Mouse (Mus musculus) spleen, adult 2 months (tissue): ENCODE data around the gene Cdh5.

Experiments used
- CTCF ChIP-seq: fragments of 200-500 bp; IDR thresholded peaks from 2 replicates; pipeline ENCODE4 v1.5.1; 2011; ENCODE audit warnings: mild to moderate bottlenecking, inconsistent platforms; ENCODE audit not compliant: insufficient read depth, insufficient read length, insufficient replicate concordance; ENCODE audit errors: extremely low read depth
- POLR2A ChIP-seq: fragments of 200-500 bp; IDR thresholded peaks from 2 replicates; pipeline ENCODE4 v1.6.1; 2011; ENCODE audit warnings: low read depth, low read length, inconsistent platforms

- TF ChIP-seq POLR2A (no peak), CTCF (no peak)
These were observed 5.0 kb downstream of the Cdh5 start for GRCm38 (mm10) chr8:104106276-104106946.
